Mouse (Mus musculus): ENCODE data around the gene Capn12. TPM values are rescaled to one million over a fixed set of nuclear protein-coding genes. Genes with fewer than 3 reads are reported as not detected.

Gene Capn12
- polyA plus RNA-seq (2017; shearing (Covaris generic)) = under 1 TPM; 0.11 to 0.15 TPM

DNA sequence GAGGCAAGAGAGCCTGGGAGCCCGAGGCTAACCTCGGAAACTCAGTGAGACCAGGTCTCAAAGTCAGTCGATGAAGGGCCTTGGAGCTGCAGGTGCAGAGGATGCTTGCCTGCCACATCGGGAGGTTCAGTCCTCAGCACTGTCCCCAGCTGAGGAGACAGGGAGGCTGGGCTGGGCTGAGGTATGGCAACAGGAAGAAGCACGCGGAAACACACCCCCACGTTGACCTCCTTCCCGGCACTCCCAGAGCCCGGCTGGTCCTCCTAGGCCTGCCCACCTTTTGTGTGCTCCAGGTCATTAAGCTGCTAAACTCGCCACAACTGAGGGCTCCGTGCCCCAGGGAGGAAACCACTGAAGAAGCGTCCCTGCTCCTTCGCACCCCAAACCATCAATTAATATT, at the start of gene Capn12:
Gene Capn12 (plus strand): TSS at position 224 of the 400 bp plus-strand sequence.

DNA sequence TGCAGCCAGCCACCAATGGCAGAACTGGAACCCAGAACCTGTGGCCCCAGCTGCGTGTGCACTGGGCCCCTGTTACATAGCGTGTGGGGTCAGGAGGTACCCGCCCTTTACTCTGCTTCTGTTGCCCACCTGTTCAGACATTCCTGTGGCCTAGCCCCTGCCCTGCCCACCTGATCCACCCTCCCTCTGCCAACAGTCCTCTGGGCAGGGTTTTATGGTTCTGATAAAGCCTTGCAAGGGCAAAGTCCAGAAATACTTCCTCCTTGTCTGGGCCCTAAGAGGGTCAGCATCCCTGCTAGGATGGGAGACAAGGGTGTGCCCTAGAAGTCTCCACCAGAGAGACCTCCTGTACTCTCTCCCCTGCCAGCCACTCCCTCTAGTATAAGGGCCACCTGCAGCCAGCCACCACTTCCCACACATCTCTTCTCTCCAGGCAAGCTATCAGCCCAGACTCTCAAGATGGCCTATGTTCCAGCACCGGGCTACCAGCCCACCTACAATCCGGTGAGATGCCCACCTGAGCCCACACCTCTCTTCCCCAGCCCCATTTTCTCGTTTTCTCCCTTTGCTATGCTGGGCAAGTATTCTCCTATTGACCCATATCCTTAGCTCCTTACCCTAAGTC, 47.4 kb upstream of the Capn12 start, which contains the start of gene Lgals4:
Gene Lgals4 (plus strand): TSS at position 132 of the 625 bp plus-strand sequence.

DNA sequence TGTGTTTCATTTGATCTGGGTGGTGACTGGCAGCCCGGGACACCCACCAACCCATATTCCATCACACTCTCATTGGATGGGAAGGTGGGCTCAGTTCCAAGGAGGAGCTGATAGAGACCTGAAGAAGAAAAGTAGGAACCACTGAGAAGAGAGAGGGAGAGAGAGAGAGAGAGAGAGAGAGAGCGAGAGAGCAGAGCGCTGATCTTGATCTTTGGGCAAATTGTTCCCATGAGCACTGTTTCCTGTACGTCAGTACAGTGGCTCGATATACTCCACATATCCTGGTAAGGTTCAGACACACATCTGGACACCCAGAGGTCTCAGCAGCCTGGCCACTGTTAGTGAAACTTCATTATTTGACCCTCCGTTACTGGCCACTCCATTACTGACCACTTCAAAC, 17.7 kb upstream of the Capn12 start, which contains the start of gene Lgals7:
Gene Lgals7 (plus strand): TSS at position 314 of the 400 bp plus-strand sequence.

Other genes with a start within 250 kb of the Capn12 start
- 10 to 100 TPM in 1 of 2 experiments, 1 to 10 TPM in 1; 3.2 to 15.0 TPM for gene Fbxo27, start 188.6 kb upstream of the Capn12 start, polyA plus RNA-seq (2017; shearing (Covaris generic))
- 10 to 100 TPM; 16.2 to 19.2 TPM for gene Fbxo17, start 164.6 kb upstream of the Capn12 start, polyA plus RNA-seq (2017; shearing (Covaris generic))
- gene Mrps12, start 139.6 kb upstream of the Capn12 start, polyA plus RNA-seq (2017; shearing (Covaris generic)) = 10 to 100 TPM; 78.0 to 82.9 TPM
- 10 to 100 TPM; 17.3 to 28.8 TPM for gene Sars2, start 139.4 kb upstream of the Capn12 start, polyA plus RNA-seq (2017; shearing (Covaris generic))
- gene Ccer2, start 125.2 kb upstream of the Capn12 start, polyA plus RNA-seq (2017; shearing (Covaris generic)) = not detected
- gene Sirt2, start 114.7 kb upstream of the Capn12 start, polyA plus RNA-seq (2017; shearing (Covaris generic)) = 10 to 100 TPM; 86.5 to 91.3 TPM
- 10 to 100 TPM; 89.5 to 96.2 TPM for gene Nfkbib, start 113.9 kb upstream of the Capn12 start, polyA plus RNA-seq (2017; shearing (Covaris generic))
- gene Rinl, start 92.5 kb upstream of the Capn12 start, polyA plus RNA-seq (2017; shearing (Covaris generic)) = 100 to 1,000 TPM; 273 to 344 TPM
- 100 to 1,000 TPM; 235 to 257 TPM for gene Hnrnpl, start 72.9 kb upstream of the Capn12 start, polyA plus RNA-seq (2017; shearing (Covaris generic))
- gene Ech1, start 56.2 kb upstream of the Capn12 start, polyA plus RNA-seq (2017; shearing (Covaris generic)) = 100 to 1,000 TPM; 196 to 213 TPM
- 10 to 100 TPM; 21.0 to 34.8 TPM for gene Lgals4, start 47.6 kb upstream of the Capn12 start, polyA plus RNA-seq (2017; shearing (Covaris generic))
- 1 to 10 TPM; 1.7 to 9.7 TPM for gene Lgals7, start 17.6 kb upstream of the Capn12 start, polyA plus RNA-seq (2017; shearing (Covaris generic))
- gene Actn4, start 80.9 kb downstream of the Capn12 start, polyA plus RNA-seq (2017; shearing (Covaris generic)) = 100 to 1,000 TPM; 248 to 281 TPM
- 100 to 1,000 TPM; 306 to 337 TPM for gene Eif3k, start 100.4 kb downstream of the Capn12 start, polyA plus RNA-seq (2017; shearing (Covaris generic))
- 100 to 1,000 TPM; 122 to 163 TPM for gene Map4k1, start 100.6 kb downstream of the Capn12 start, polyA plus RNA-seq (2017; shearing (Covaris generic))
- gene Ryr1, start 243.8 kb downstream of the Capn12 start, polyA plus RNA-seq (2017; shearing (Covaris generic)) = 1 to 10 TPM in 1 of 2 experiments, under 1 TPM in 1; 0.02 to 1.4 TPM

All from inflammation-experienced regulatory T-cells (primary cell).